Mouse (Mus musculus) small intestine, adult 2 months (tissue): Measurements from ENCODE around the gene Atg4d.
"Not testable (repeated sequence)": the region's sequence is repeated elsewhere in the genome, so short reads cannot be mapped to it uniquely, and the experiment has no call there.

Source experiments
- CTCF ChIP-seq: fragments of 200-500 bp; IDR thresholded peaks from 2 replicates; pipeline ENCODE4 v1.5.1; 2012; ENCODE audit warnings: low read depth, mild to moderate bottlenecking, control low read depth, inconsistent platforms, low read length, moderate library complexity, mixed read lengths; ENCODE audit not compliant: insufficient replicate concordance, insufficient read length; ENCODE audit errors: extremely low read depth
- POLR2A ChIP-seq: fragments of 200-500 bp; IDR thresholded peaks from 2 replicates; pipeline ENCODE4 v1.6.1; 2012; ENCODE audit warnings: low read depth, mild to moderate bottlenecking, control low read depth, inconsistent platforms, low read length, moderate library complexity

GRCm38 (mm10) chr9:21322917-21323297 is 57.8 kb downstream of the Atg4d start:
- TF ChIP-seq CTCF, POLR2A: not testable (repeated sequence)
